8 mouse cellular contexts compared by ENCODE assay signal in genomic region chr7:140137135-140138020, GRCm38 (mm10). TPM values are rescaled to one million over a fixed set of nuclear protein-coding genes. Genes with fewer than 3 reads are reported as not detected.
DNase-seq lines count a peak whose midpoint lies in the region; ATAC-seq and TF ChIP-seq lines count a peak whose summit lies in the region.

TSS of gene Mtg1 (plus strand) at chr7:140137564.

- H3K4me2 ChIP-seq in embryonic facial prominence, embryonic 14.5 days (ENCODE audit: low read depth, low read length) = peak within 1 kb of the TSS; percentile 93
- H3K4me2 ChIP-seq in limb, embryonic 14.5 days (replicated peaks; ENCODE audit: low read depth, low read length, severe bottlenecking) = peak within 1 kb of the TSS; percentile 67
- peak within 1 kb of the TSS; percentile 88 for H3K4me2 ChIP-seq in midbrain, postnatal 0 days (ENCODE audit: low read depth, low read length, poor library complexity, severe bottlenecking)

- peak; percentile 99 for ATAC-seq in embryonic facial prominence, embryonic 14.5 days (ENCODE audit: low read depth)
- ATAC-seq in limb, embryonic 14.5 days (ENCODE audit: low FRiP score, low read depth) = peak; percentile 99
- peak; percentile 97 for ATAC-seq in midbrain, postnatal 0 days (ENCODE audit: low FRiP score)

- peak within 1 kb of the TSS; percentile 78 for H3K4me3 ChIP-seq in embryonic facial prominence, embryonic 14.5 days (ENCODE audit: low read depth, low read length)
- peak within 1 kb of the TSS; percentile 64 for H3K4me3 ChIP-seq in limb, embryonic 14.5 days (replicated peaks; ENCODE audit: low read length)
- H3K4me3 ChIP-seq in midbrain, postnatal 0 days (ENCODE audit: low read depth, low read length) = peak within 1 kb of the TSS; percentile 63

- H3K9me3 ChIP-seq in embryonic facial prominence, embryonic 14.5 days (ENCODE audit: control insufficient read depth, low read length) = no peaks in the 10 kb centered on the region
- H3K9me3 ChIP-seq in limb, embryonic 14.5 days (ENCODE audit: control insufficient read depth, low read length) = no peaks in the 10 kb centered on the region
- no peaks in the 10 kb centered on the region for H3K9me3 ChIP-seq in midbrain, postnatal 0 days (ENCODE audit: low read length)

- no peaks in the 10 kb centered on the region for H3K27me3 ChIP-seq in embryonic facial prominence, embryonic 14.5 days (replicated peaks; ENCODE audit: control insufficient read depth, insufficient read depth, low read length)
- no peaks in the 10 kb centered on the region for H3K27me3 ChIP-seq in limb, embryonic 14.5 days (ENCODE audit: control insufficient read depth, insufficient read depth, low read length)
- H3K27me3 ChIP-seq in midbrain, postnatal 0 days (ENCODE audit: insufficient read depth, low read length) = no peaks in the 10 kb centered on the region

- H3K9ac ChIP-seq in embryonic facial prominence, embryonic 14.5 days (ENCODE audit: low read depth, low read length) = peak within 1 kb of the TSS; percentile 88
- peak within 1 kb of the TSS; percentile 81 for H3K9ac ChIP-seq in limb, embryonic 14.5 days (ENCODE audit: low read depth, low read length, severe bottlenecking)
- H3K9ac ChIP-seq in midbrain, postnatal 0 days (replicated peaks; ENCODE audit: low read length, poor library complexity, severe bottlenecking) = peak within 1 kb of the TSS; percentile 76

- H3K36me3 ChIP-seq in embryonic facial prominence, embryonic 14.5 days (ENCODE audit: control insufficient read depth, insufficient read depth, low read length) = peaks cover 12% of the 10 kb centered on the region; the same call in 1 of the 2 replicates
- H3K36me3 ChIP-seq in limb, embryonic 14.5 days (ENCODE audit: control insufficient read depth, insufficient read depth, low read length) = peaks cover 13% of the 10 kb centered on the region
- H3K36me3 ChIP-seq in midbrain, postnatal 0 days (ENCODE audit: insufficient read depth, low read length) = no peaks in the 10 kb centered on the region

- peak; percentile 24; the same call in 1 of the 2 replicates for TF ChIP-seq CTCF in midbrain, postnatal 0 days (IDR thresholded peaks at IDR 0.05)

- WGBS in embryonic facial prominence, embryonic 14.5 days = 2% methylated on average over 38 of the region's 39 CpGs
- WGBS in limb, embryonic 14.5 days = 2% methylated on average over 39 of the region's 39 CpGs
- WGBS in midbrain, postnatal 0 days = 2% methylated on average over 39 of the region's 39 CpGs

- DNase-seq in 3T3-L1 (ENCODE audit: low read depth, low spot score) = peak; percentile 89
- peak; percentile 94 to 97 for DNase-seq in adrenal gland, postnatal 4 days (ENCODE audit: low spot score in 2 of 2)
- DNase-seq in embryonic facial prominence, embryonic 14.5 days (ENCODE audit: low spot score) = peak; percentile 97
- peak; percentile 95 for DNase-seq in heart, adult 8-10 months (ENCODE audit: low spot score)
- peak; percentile 98 for DNase-seq in kidney, adult 9 months
- peak; percentile 94 for DNase-seq in limb, embryonic 14.5 days (ENCODE audit: low spot score)
- DNase-seq in midbrain, postnatal 0 days (ENCODE audit: low spot score) = peak; percentile 96
- DNase-seq in spleen, postnatal 14 days (ENCODE audit: low spot score in 2 of 2) = peak; percentile 90 to 92

- TF ChIP-seq POLR2A in limb, embryonic 14.5 days (IDR thresholded peaks at IDR 0.05; ENCODE audit: borderline replicate concordance, extremely low read depth, insufficient read depth, insufficient read length) = peak; percentile 88; the same call in 1 of the 2 replicates

- H3K27ac ChIP-seq in embryonic facial prominence, embryonic 14.5 days (replicated peaks; ENCODE audit: low read depth, low read length) = peak within 1 kb of the TSS; percentile 70
- peak within 1 kb of the TSS; percentile 73 for H3K27ac ChIP-seq in limb, embryonic 14.5 days (replicated peaks; ENCODE audit: low read depth, low read length)
- H3K27ac ChIP-seq in midbrain, postnatal 0 days (ENCODE audit: low read depth, low read length) = peak within 1 kb of the TSS; percentile 89

- H3K4me1 ChIP-seq in embryonic facial prominence, embryonic 14.5 days (ENCODE audit: control insufficient read depth, insufficient read depth, low read length) = peaks cover 4% of the 10 kb centered on the region
- no peaks in the 10 kb centered on the region for H3K4me1 ChIP-seq in limb, embryonic 14.5 days (ENCODE audit: control insufficient read depth, insufficient read depth, low read length)
- H3K4me1 ChIP-seq in midbrain, postnatal 0 days (ENCODE audit: insufficient read depth, low read length) = peaks cover 4% of the 10 kb centered on the region

RNA-seq across cellular contexts. Expression of gene Mtg1, which starts in this region (rescaled TPM):
- total RNA-seq in adrenal gland, postnatal 4 days (2021) = 10 to 100 TPM; 33.6 to 35.8 TPM
- 25.0 and 25.4 TPM in 2 replicates for polyA plus RNA-seq in embryonic facial prominence, embryonic 14.5 days (2014; fragmentation: Nextera tagmentation; extraction: Ambion mirVana)
- total RNA-seq in heart, adult 8-10 months (2022) = 10 to 100 TPM; 24.2 to 32.4 (median 29.3) TPM
- 26.5 and 28.8 TPM in 2 replicates for polyA plus RNA-seq in limb, embryonic 14.5 days (2012; rRNA removed)
- 22.9 and 28.4 TPM in 2 replicates for polyA plus RNA-seq in limb, embryonic 14.5 days (2014; fragmentation: Nextera tagmentation; extraction: Ambion mirVana)
- total RNA-seq in midbrain, postnatal 0 days (2014; rRNA removed) = 9.9 and 10.0 TPM in 2 replicates
- 31.3 and 33.7 TPM in 2 replicates for polyA plus RNA-seq in midbrain, postnatal 0 days (2015; fragmentation: Nextera tagmentation; extraction: Ambion mirVana)

Comparison
In these comparisons a context has a peak if more than half of its experiments do, and no peak if none do; other contexts are left out.
1. Peak in every context shown above with its lines: DNase-seq, ATAC-seq, H3K4me3 ChIP-seq and H3K27ac ChIP-seq.